Mouse (Mus musculus) kidney, adult 8-10 months (tissue): ENCODE results near the gene B3gat3.

Source experiments
- DNase-seq, 2 experiments: peaks; one replicate each; pipeline ENCODE4 v3.0.0; 2022

B3gat3 gene

GRCm38 (mm10) chr19:8898576-8898975 is 21.6 kb upstream of the B3gat3 start:
- no peak for DNase-seq

- DNase-seq = no peak
These were observed 21.1 kb upstream of the B3gat3 start for GRCm38 (mm10) chr19:8899079-8899478.

GRCm38 (mm10) chr19:8903412-8903811 is 16.8 kb upstream of the B3gat3 start:
- no peak for DNase-seq

- no peak for DNase-seq
These were observed 11.6 kb upstream of the B3gat3 start for GRCm38 (mm10) chr19:8908531-8908930.

GRCm38 (mm10) chr19:8911810-8912209 is 8.4 kb upstream of the B3gat3 start:
- DNase-seq = no peak

- DNase-seq = no peak
These were observed 6.0 kb upstream of the B3gat3 start for GRCm38 (mm10) chr19:8914212-8914611.

GRCm38 (mm10) chr19:8919000-8919399 is 1.2 kb upstream of the B3gat3 start:
- DNase-seq = no peak

GRCm38 (mm10) chr19:8919684-8920072 is 496 bp upstream of the B3gat3 start:
- DNase-seq = no peak

- DNase-seq = no peak
These were observed 690 bp downstream of the B3gat3 start for GRCm38 (mm10) chr19:8920836-8921291.

GRCm38 (mm10) chr19:8921741-8922140 is 1.6 kb downstream of the B3gat3 start:
- DNase-seq = no peak

- DNase-seq = no peak
These were observed 6.6 kb downstream of the B3gat3 start for GRCm38 (mm10) chr19:8926766-8927165.

GRCm38 (mm10) chr19:8927891-8928525 is 7.8 kb downstream of the B3gat3 start:
- no peak for DNase-seq

- DNase-seq = no peak
These were observed 8.6 kb downstream of the B3gat3 start for GRCm38 (mm10) chr19:8928689-8929223.

- peak; percentile 91 to 94 for DNase-seq
These were observed 9.3 kb downstream of the B3gat3 start, which contains the start of the genes Rom1 and Eml3 for GRCm38 (mm10) chr19:8929224-8930088. TSS of gene Rom1 (minus strand) at chr19:8929356. TSS of gene Eml3 (plus strand) at chr19:8929552.

- no peak for DNase-seq
These were observed 9.9 kb downstream of the B3gat3 start for GRCm38 (mm10) chr19:8930117-8930516.

- no peak for DNase-seq
These were observed 10.6 kb downstream of the B3gat3 start for GRCm38 (mm10) chr19:8930771-8931170.

GRCm38 (mm10) chr19:8936736-8937135 is 16.6 kb downstream of the B3gat3 start:
- no peak for DNase-seq

GRCm38 (mm10) chr19:8940526-8941133 is 20.5 kb downstream of the B3gat3 start:
- no peak for DNase-seq

GRCm38 (mm10) chr19:8941136-8941514 is 21.0 kb downstream of the B3gat3 start:
- DNase-seq = no peak

GRCm38 (mm10) chr19:8941515-8942217 is 21.5 kb downstream of the B3gat3 start, which contains the start of gene Mta2:
TSS of gene Mta2 (plus strand) at chr19:8941875.
- peak; percentile 95 to 96 for DNase-seq

- DNase-seq = no peak
These were observed 22.2 kb downstream of the B3gat3 start for GRCm38 (mm10) chr19:8942276-8942964.

GRCm38 (mm10) chr19:8943047-8943446 is 22.9 kb downstream of the B3gat3 start:
- no peak for DNase-seq
